Comparison of ENCODE assay signal across 21 mouse cellular contexts in the genomic region with DNA sequence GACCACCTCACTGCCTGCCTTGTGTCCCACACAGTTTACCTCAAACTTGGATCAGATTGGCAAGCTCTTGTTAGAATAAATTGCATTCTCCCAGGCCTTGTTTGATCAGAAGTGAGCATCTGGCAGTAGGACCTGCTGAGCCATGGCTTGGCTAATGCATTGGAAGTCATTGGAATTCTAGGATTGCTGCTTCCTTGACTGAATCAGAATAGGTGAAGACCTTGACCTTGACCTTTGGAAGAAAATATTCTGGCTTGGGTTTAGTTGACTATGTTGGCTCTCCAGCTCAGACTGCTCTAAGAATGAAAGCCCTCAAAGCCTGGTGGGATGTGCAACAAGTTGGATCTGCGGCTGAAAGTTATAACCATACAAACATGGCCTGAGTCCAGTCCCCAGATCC. TPM values are rescaled to one million over a fixed set of nuclear protein-coding genes. Genes with fewer than 3 reads are reported as not detected.
"Had no signal": no experiment of that assay in that cellular context is flagged by ENCODE, and none has a peak within 500 bp of the region (broad histone marks: within the 10 kb centered on the region; RNA-seq: fewer than 3 reads in every experiment).

No protein-coding gene starts in this region.

- H3K27ac ChIP-seq: midbrain, embryonic 10.5 days; midbrain, embryonic 12.5 days; neural tube, embryonic 13.5 days; neural tube, embryonic 15.5 days had no signal

- H3K4me3 ChIP-seq: midbrain, embryonic 10.5 days; midbrain, embryonic 12.5 days; myocyte; neural tube, embryonic 13.5 days; neural tube, embryonic 15.5 days had no signal

- DNase-seq: lung, embryonic 14.5 days; lung, postnatal 10 days; lung, postnatal 4 days; midbrain, embryonic 14.5 days; retina, postnatal 1 day; right cerebral cortex, adult 18-20 months; right cerebral cortex, postnatal 25 days; right cerebral cortex, postnatal 4 days; spleen, adult 18-20 months; thymus, adult 18-20 months; thymus, postnatal 14 days; thymus, postnatal 36 days had no signal

RNA-seq across cellular contexts. Expression of a gene that starts 31.0 kb away (rescaled TPM):
- total RNA-seq: megakaryocyte-erythroid progenitor cell, adult 5-6 weeks had no signal
- polyA plus RNA-seq: lung, embryonic 16.5 days; midbrain, embryonic 10.5 days; midbrain, embryonic 12.5 days; midbrain, embryonic 16.5 days; myocyte; neural tube, embryonic 11.5 days; neural tube, embryonic 13.5 days; neural tube, embryonic 15.5 days had no signal
